Mouse (Mus musculus) right cerebral cortex, postnatal 4 days (tissue): ENCODE measurements at regions not wholly inside any gene's neighbourhood (a gene's known extent, or its start where the extent isn't known, plus 50 kb on each side); places are given as distances from the start of the nearest gene placed in this dataset.

Source experiments
- DNase-seq: peaks from one replicate; pipeline ENCODE4 v3.0.0-alpha.2; 2022

DNA sequence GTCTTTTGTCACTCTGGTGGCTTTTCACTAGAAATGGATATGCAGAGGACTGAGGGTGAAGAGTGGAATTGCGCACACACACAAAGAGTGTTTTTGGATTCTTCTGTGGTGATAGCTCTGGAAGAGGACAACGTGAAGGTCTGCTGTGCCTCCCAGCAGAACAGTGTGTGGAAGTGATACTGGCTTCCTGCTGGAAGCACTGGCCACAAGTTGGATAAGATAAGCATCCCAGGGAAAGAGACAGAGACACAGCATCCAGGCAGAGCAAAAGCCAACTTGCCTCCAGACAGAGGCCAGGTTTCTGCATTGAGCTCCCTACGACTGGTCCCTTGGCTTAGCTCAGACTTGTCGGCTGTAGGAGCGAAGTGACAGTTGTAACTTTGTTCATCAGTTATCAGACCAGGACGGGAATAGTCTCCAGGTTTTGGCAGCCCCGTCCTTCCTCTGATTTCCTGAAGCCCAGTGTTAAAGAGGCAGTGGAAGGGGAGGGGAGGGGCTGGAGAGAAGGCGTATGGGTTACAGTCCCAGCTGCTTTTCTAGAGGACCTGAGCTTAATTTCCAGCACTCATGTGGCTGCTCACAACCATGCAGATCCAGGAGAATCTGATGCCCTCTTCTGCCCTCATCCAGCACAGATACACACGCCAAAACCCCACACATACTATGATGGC, 89.2 kb downstream of the Tmem170b start:
- no peak for DNase-seq

GRCm38 (mm10) chr13:41696767-41697445, 91.2 kb downstream of the Tmem170b start:
- DNase-seq: no peak

DNA sequence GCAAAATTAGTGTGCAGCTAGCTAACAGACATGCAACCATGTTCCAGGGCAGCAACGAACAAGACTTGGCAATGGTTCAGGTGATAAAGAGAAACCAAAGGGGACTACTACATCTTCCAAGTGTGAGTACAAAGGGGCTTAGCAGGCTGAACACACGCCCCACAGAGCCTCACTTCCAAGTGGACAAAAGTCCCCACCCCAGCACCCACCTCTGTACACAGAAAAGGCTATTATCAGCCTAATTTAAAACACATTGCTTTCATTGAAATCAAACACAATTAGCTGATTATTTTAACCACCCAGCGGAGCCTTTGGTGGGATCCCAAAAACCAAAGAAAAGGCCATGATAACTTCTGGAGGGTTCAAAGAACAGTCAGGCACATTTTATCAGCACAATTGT, 95.6 kb downstream of the Tmem170b start:
- no peak for DNase-seq

DNA sequence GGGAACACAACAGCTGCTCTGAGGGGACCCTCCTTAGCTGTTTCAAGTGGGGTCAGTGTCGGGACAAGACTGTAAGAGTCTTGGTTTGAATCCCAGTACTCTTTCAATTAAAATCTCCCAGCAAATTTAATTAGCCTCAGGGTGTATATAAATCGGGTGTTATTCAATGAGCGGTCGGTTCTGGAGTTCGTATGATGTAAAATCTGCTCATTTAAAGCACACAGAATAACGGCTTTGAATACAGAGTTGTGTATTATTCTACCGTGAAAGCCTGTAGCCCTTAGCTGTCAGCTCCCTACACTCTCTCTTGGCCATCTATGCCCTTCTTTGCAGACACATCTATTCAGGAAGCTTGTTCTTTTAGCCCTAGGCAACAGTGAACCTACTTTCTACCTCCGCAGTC, 96.1 kb downstream of the Tmem170b start:
- no peak for DNase-seq

DNA sequence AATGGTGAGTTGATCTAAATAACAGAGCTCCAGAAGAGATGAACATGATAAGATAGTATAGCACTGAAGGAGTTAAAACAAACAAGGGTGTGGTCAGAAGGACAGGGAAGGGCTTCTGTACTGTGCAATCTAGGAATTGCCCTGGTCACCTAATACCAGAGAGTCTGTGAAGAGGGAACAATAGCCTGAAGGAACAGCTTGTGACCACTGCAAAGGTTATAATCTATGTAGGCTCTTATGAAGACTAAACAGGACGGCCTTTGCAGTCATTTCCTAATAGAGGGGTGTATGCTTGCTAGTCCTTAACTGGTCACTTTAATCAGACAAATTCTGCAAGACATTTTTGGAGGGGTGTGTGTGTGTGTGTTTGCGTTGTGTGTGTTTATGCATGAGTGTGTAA, 97.5 kb downstream of the Tmem170b start:
- DNase-seq: no peak

GRCm38 (mm10) chr13:41703618-41704017, 97.9 kb downstream of the Tmem170b start:
- DNase-seq: no peak

DNA sequence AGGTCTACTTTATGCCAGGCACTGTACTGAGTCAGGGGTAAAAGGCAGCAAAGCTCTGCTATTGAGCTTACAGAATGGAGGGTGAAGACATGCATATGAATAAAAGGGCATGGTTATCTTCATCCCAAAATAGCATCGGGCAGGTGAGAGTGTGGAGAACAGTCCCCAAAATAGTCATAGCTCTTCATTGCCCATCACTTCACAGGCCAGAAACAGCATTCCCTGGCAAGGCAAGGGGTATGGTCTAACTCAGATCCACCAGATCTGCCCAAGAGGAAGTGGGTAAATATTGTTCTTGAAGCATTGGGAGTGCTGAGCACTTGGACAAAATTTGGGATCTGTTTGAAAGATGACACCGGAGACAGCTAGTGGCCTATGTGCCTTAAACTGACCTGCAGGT, 99.1 kb downstream of the Tmem170b start:
- no peak for DNase-seq

- no peak for DNase-seq
Observed at GRCm38 (mm10) chr13:41705636-41706035, 99.9 kb downstream of the Tmem170b start.

GRCm38 (mm10) chr13:41707811-41708210, 102.1 kb downstream of the Tmem170b start:
- no peak for DNase-seq

DNA sequence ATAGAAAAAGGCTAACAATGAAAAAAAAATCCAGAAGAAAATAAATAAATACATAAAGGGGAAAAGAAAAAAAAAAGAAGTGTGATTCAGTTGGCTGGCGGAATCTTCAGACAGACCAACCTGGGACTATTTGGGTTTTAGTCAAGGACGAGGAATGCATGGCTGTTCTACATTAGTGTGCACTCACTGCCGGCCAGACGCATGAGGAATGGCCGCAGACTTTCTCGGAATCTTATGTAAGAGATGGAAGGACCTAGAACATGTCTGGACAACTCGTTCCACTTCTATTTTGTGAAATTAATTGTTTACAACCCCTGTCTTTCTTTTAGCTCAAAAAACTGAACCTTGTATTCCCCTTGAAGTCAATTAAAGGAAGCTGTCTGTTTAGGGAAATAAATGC, 103.4 kb downstream of the Tmem170b start:
- no peak for DNase-seq

- DNase-seq: peak; percentile 98
Observed at GRCm38 (mm10) chr13:41709475-41710227, 103.9 kb downstream of the Tmem170b start.

- no peak for DNase-seq
Observed at GRCm38 (mm10) chr13:41712616-41713015, 106.9 kb downstream of the Tmem170b start.
